Mouse (Mus musculus) erythroblast, embryonic 14.5 days (primary cell): Measurements from ENCODE around the gene Iqcb1.

Experiments
- GATA1 ChIP-seq: IDR thresholded peaks from 2 replicates; pipeline ENCODE4 v1.6.1; 2012; ENCODE audit warnings: low read length, inconsistent platforms, mixed read lengths
- TAL1 ChIP-seq: IDR thresholded peaks from 3 replicates; pipeline ENCODE4 v1.6.1; 2012; ENCODE audit warnings: low read length, inconsistent platforms, mixed read lengths

DNA sequence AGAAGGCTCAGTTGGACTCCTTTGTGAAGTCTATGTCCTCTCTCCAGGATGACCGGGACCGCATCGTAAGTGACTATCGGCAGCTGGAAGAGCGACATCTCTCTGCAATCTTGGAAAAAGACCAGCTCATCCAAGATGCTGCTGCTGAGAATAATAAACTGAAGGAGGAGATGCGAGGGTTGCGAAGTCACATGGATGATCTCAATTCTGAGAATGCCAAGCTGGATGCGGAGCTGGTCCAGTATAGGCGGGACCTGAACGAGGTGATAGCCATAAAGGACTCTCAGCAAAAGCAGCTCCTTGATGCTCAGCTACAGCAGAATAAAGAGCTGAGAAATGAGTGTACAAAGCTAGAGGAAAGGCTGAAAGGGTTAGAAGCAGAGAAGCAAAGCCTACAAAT lies 90.3 kb downstream of the Iqcb1 start:
- TF ChIP-seq GATA1 = no peak
- no peak for TF ChIP-seq TAL1
